Mouse (Mus musculus): ENCODE results near the gene Gm10961.

Gm10961 gene

DNA sequence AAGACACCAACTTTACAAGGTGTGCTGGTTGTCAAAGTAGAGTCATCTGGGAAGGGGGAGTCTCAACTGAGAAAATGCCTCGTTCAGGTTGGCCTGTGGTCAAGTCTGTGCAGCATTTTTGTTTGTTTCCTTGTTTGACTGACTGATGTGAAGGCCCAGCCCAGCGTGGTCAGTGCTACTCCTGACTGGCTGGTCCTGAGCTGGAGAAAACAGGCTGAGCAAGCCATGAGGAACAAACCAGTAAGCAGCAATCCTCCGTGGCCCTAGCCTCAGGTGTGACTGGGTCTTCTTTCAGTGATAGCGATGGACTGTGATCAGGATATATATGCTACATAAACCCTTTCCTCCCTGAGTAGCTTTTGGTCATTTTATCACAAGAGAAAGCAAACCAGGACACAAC is 25.8 kb downstream of the Gm10961 start:
- in situ Hi-C loops (cut with MseI, MboI) = no loop called here

DNA sequence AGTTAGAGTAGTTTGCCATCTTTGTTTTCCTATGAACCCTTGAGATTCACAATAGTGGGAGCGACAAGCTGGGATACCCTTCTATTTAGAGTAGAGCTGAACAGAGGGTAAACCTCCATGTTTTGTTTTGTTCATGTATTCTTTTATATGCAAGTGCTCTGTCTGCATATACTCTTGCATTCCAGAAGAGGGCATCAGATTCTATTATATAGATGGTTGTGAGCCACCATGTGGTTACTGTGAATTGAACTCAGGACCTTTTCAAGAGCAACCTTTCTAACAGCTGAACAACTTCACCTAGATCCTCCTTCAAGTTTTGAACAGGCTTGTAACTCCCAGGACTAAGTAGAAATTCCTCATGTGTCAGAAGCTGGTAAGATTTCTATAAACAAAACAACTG is 27.9 kb downstream of the Gm10961 start:
- in situ Hi-C loops (cut with MseI, MboI) = no loop called here

DNA sequence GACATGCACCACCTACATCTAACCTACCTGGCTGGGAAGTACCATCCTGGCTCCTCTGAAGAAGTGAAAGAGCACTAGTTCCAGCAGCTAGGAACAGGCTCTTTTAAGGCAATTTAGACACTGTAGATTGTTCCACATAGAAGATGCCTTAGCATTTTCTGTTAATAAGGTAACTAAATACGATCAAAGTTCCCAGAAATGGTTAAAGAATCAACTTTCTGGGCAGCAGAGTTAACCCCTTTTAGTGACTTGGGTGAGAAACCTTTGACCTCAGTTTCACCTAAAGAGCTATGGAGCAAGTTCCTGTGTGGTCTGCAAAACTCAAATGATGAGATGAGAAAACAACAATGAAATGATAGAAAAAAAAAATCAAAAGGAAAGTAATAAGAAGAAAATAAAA is 33.5 kb downstream of the Gm10961 start:
- in situ Hi-C loops (cut with MseI, MboI) = no loop called here

DNA sequence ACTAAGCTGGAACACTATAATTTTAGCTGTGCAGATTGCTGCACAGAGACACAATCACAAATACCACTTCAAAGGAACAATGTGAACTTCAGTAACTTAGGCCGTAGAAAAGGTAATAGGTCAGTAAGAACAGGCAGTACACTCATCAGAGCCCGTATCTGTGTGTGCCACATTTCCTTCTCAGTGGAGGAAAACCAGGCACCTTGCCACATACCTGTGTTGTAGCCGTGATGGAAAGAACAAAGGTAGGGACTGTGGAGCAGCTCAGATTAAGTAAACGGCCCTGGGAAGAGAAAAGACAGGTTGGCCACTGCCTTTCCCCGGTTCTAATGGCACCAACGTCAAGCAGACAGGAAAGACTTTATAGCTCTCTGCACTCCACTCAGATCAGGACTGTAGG is 36.3 kb downstream of the Gm10961 start:
- in situ Hi-C loops (cut with MseI, MboI) = no loop called here

DNA sequence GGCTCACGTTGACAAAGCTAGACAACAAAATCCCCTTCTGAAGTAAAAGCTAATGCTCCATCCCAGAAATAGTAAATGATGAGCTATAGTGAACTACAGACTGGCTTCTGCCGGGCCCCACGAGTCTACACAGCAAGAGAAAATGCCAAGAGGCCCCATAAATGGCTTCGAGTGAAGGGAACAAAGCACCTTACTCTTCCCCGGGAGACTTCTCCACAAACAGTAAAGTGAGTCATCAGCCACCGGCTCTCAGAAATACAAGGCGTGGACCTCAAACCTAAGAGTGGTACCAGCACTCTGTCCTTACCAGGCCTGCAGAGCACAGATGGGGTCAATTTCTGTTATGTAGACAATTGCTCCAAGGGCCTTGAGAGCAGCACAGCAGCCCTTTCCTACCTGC is 37.7 kb downstream of the Gm10961 start:
- in situ Hi-C loops (cut with MseI, MboI) = no loop called here

DNA sequence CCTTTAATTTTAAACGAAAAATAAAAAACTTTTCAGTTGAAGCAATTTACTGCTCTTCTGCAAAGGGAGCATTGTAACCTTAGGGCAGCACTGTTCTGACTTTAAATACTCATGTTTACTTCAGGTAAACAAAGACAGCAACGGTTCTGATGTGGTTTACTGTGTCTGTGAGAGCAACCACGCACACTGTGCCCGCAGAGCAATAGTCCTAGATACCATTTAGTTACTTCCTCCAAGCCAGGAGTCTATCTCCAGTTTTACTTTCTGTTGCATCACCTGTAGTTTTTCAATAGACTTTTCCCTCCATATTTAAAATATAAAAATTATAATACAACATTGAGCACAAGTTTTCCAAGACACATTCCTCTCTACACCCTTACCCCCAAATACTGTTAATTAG is 39.4 kb downstream of the Gm10961 start:
- in situ Hi-C loops (cut with MseI, MboI) = no loop called here

DNA sequence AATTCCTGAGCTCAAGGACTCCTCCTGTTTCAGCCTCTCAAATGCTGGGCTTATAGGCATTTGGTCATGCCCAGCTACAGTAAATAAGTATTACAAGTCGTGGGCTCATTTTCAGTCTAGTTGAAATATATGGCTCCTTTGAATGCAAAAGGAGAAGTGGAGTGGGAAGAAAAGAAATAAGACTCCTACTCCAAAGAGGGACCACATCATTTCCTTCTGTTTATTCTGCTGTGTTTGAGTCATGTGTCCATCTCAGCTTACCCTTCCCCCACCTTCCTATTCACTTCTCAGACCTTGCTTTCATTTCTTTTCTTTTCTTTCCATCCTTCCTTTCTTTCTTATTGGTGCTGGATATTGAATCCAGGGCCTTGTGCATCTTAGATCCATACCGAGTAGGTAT is 40.4 kb downstream of the Gm10961 start:
- in situ Hi-C loops (cut with MseI, MboI) = no loop called here

DNA sequence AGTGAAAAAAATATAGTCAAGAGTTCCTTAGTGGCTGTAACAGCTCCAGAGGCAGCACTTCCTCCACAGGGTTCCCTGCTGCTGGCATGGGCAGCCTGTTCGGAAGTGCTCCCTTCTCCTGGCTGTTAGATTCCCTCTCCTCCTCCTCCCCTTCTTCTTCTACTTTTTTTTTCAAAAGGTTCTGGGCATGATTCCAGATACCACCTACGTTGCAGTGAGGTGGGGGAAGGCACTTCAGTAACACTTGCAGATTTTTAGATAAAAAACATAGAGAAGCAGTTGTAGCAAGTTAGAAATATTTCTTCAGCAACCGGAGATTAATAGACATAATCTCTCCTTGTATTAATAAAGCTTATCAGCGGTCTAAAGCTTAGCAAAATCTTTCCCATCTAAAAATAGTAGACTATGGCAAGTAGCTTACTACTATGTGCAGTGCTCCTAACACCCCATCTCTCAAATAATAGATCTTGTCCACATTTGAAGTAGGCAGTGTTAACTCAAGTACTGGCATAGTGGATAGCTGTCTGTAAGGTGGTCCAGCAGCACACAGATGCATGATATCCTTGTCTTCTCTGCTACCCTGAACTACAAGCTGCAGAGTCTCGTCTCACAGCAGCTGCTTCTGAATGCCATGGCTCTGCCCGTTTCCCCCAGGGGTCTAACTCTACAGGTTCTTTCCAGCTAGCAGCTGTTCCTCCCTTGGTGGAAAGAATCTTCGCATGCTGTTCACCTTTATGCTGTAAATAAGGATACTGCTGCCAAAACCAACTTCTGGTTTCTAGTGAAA is 49.9 kb downstream of the Gm10961 start:
- in situ Hi-C loops (cut with MseI, MboI) = no loop called here

Measured in mouse trophoblast stem cell (cell line).